Mouse (Mus musculus) urinary bladder, adult 2 months (tissue): Measurements from ENCODE around the gene Gm49345. TPM values are rescaled to one million over a fixed set of nuclear protein-coding genes. Genes with fewer than 3 reads are reported as not detected.
"Not testable (repeated sequence)": the region's sequence is repeated elsewhere in the genome, so short reads cannot be mapped to it uniquely, and the experiment has no call there.

ENCODE experiments used
- DNase-seq: peaks from one replicate; pipeline ENCODE4 v3.0.0; 2022; ENCODE audit warnings: low spot score
- polyA plus RNA-seq: library from polyadenylated mRNA; depleted of rRNA; stranded (reverse); fragments of >200 nt; gene quantifications from 2 replicates; pipeline ENCODE4 v1.2.3, GENCODE M21; 2012; rRNA removed

Gm49345 gene
- not detected in 2 replicates for polyA plus RNA-seq

- peak; percentile 44 for DNase-seq
These were observed at the start of gene Gm49345, which contains the start of gene Zfp729a for GRCm38 (mm10) chr13:67637294-67638007. Gm49345 (minus strand) TSS chr13:67637769. Zfp729a (minus strand) TSS chr13:67637791.

GRCm38 (mm10) chr13:67686971-67687370, 49.4 kb upstream of the Gm49345 start, which contains the start of gene Zfp738:
Zfp738 (minus strand) TSS chr13:67687071.
- DNase-seq = no peak

- not testable (repeated sequence) for DNase-seq
These were observed 46.3 kb upstream of the Gm49345 start for GRCm38 (mm10) chr13:67683841-67684240.

GRCm38 (mm10) chr13:67682959-67683735, 45.6 kb upstream of the Gm49345 start:
- peak; percentile 46 for DNase-seq

- no peak for DNase-seq
These were observed 37.3 kb upstream of the Gm49345 start for GRCm38 (mm10) chr13:67674902-67675301.

GRCm38 (mm10) chr13:67652496-67652895, 14.9 kb upstream of the Gm49345 start:
- no peak for DNase-seq

- no peak for DNase-seq
These were observed 27.5 kb downstream of the Gm49345 start for GRCm38 (mm10) chr13:67610108-67610507.

- peak; percentile 66 for DNase-seq
These were observed 28.3 kb downstream of the Gm49345 start, which contains the start of gene Zfp729b for GRCm38 (mm10) chr13:67609066-67609876. Zfp729b (minus strand) TSS chr13:67609707.

- no peak for DNase-seq
These were observed 64.9 kb downstream of the Gm49345 start for GRCm38 (mm10) chr13:67572591-67573189.

- DNase-seq = no peak
These were observed 83.8 kb downstream of the Gm49345 start, which contains the start of gene Zfp748 for GRCm38 (mm10) chr13:67553730-67554129. Zfp748 (minus strand) TSS chr13:67553830.

- peak; percentile 67 for DNase-seq
These were observed 84.8 kb downstream of the Gm49345 start for GRCm38 (mm10) chr13:67552505-67553346.

GRCm38 (mm10) chr13:67545941-67546340, 91.6 kb downstream of the Gm49345 start:
- DNase-seq = no peak

Other genes starting within 250 kb of the Gm49345 start
- gene Zfp429, start 237.9 kb downstream of the Gm49345 start, polyA plus RNA-seq = 7.6 and 8.3 TPM in 2 replicates
- 2.5 and 2.6 TPM in 2 replicates for gene Zfp459, start 216.4 kb downstream of the Gm49345 start, polyA plus RNA-seq
- gene Zfp874a, start 186.1 kb downstream of the Gm49345 start, polyA plus RNA-seq = 7.0 TPM in 2 replicates
- gene Zfp874b, start 153.5 kb downstream of the Gm49345 start, polyA plus RNA-seq = 7.3 and 8.7 TPM in 2 replicates
- 6.5 and 6.9 TPM in 2 replicates for gene Zfp58, start 137.2 kb downstream of the Gm49345 start, polyA plus RNA-seq
- gene Gm26965, start 111.6 kb downstream of the Gm49345 start, polyA plus RNA-seq = 0.08 TPM in 1 of 2 replicates, not detected in the other
- gene Zfp87, start 111.6 kb downstream of the Gm49345 start, polyA plus RNA-seq = 20.8 and 23.6 TPM in 2 replicates
- gene Zfp748, start 83.9 kb downstream of the Gm49345 start, polyA plus RNA-seq = 4.9 TPM in 2 replicates
- 3.9 and 4.4 TPM in 2 replicates for gene Zfp729b, start 28.1 kb downstream of the Gm49345 start, polyA plus RNA-seq
- gene Zfp729a, start within 50 bp of the Gm49345 start, polyA plus RNA-seq = 4.4 and 5.4 TPM in 2 replicates
- 7.4 and 7.7 TPM in 2 replicates for gene Zfp738, start 49.3 kb upstream of the Gm49345 start, polyA plus RNA-seq
- 5.8 and 6.5 TPM in 2 replicates for gene Zfp65, start 91.4 kb upstream of the Gm49345 start, polyA plus RNA-seq
- gene Zfp85, start 117.5 kb upstream of the Gm49345 start, polyA plus RNA-seq = 3.7 and 4.1 TPM in 2 replicates
- gene Zfp493, start 141.9 kb upstream of the Gm49345 start, polyA plus RNA-seq = 2.2 and 2.3 TPM in 2 replicates
- gene Zfp273, start 176.0 kb upstream of the Gm49345 start, polyA plus RNA-seq = 3.4 and 3.9 TPM in 2 replicates
- gene Gm10037, start 193.3 kb upstream of the Gm49345 start, polyA plus RNA-seq = 3.7 TPM in 2 replicates
- not detected in 2 replicates for gene BC048507, start 225.6 kb upstream of the Gm49345 start, polyA plus RNA-seq